Mouse (Mus musculus): Measurements from ENCODE around the gene Zfp423.

- TF ChIP-seq EP300 (IDR thresholded peaks at IDR 0.05; ENCODE audit: low read depth) (no peak), CTCF (IDR thresholded peaks at IDR 0.05; ENCODE audit: low read depth) (no peak)
Measured at GRCm38 (mm10) chr8:88006811-88007210, 47.4 kb upstream of the Zfp423 start.

All from heart, postnatal 0 days (tissue).